Mouse (Mus musculus): Measurements from ENCODE around the gene Klhl18. TPM values are rescaled to one million over a fixed set of nuclear protein-coding genes. Genes with fewer than 3 reads are reported as not detected.
"Not testable (repeated sequence)": the region's sequence is repeated elsewhere in the genome, so short reads cannot be mapped to it uniquely, and the experiment has no call there.

Klhl18 gene
- polyA plus RNA-seq, 1 experiment from 2014 or later: 7.5 TPM

DNA sequence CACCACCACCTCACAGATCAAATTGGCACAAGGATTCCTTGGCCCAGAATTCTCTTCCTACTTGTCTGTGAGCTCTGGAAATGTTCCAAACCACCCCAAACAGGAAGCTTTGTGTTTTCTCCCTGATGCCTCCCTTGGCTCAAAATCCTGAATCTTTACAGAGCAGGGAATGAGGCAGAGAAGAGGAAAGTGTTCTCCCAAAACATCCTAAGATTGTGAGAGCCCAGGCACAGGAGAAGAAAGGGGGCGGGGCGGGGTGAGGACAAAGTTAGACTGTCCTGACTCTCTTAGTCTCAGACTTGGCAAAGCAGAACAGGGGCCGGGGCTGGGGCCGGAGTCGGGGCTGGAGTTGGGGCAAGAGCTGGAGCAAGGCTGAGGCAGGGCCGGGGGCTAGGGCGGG lies 63.6 kb downstream of the Klhl18 start:
- no peaks in the 10 kb centered on the region for H3K36me3 ChIP-seq (replicated peaks; ENCODE audit: control insufficient read depth, insufficient read depth, low read depth, low read length)
- no peak for ATAC-seq (replicated peaks; ENCODE audit: insufficient number of reproducible peaks, low FRiP score, low TSS enrichment, low read depth)
- no peak overlapping the region for H3K9ac ChIP-seq (replicated peaks; ENCODE audit: low read length)
- WGBS: 80% methylated on average over 7 of the region's 7 CpGs
- H3K4me2 ChIP-seq (ENCODE audit: low read depth, low read length): no peak overlapping the region
- DNase-seq (ENCODE audit: low spot score): no peak
- no peaks in the 10 kb centered on the region for H3K9me3 ChIP-seq (replicated peaks; ENCODE audit: control insufficient read depth, low read length)
- H3K4me1 ChIP-seq (ENCODE audit: control insufficient read depth, insufficient read depth, low read length): no peaks in the 10 kb centered on the region
- H3K4me3 ChIP-seq (ENCODE audit: low read depth, low read length): no peak overlapping the region
- no peak overlapping the region for H3K27ac ChIP-seq (replicated peaks; ENCODE audit: low read depth, low read length)
- H3K27me3 ChIP-seq (ENCODE audit: control insufficient read depth, insufficient read depth, low read length): no peaks in the 10 kb centered on the region

GRCm38 (mm10) chr9:110410908-110411887 lies 65.3 kb downstream of the Klhl18 start:
- no peak for ATAC-seq (replicated peaks; ENCODE audit: insufficient number of reproducible peaks, low FRiP score, low TSS enrichment, low read depth)
- H3K4me3 ChIP-seq (ENCODE audit: low read depth, low read length): no peak overlapping the region
- 44% methylated on average over 6 of the region's 6 CpGs for WGBS

DNA sequence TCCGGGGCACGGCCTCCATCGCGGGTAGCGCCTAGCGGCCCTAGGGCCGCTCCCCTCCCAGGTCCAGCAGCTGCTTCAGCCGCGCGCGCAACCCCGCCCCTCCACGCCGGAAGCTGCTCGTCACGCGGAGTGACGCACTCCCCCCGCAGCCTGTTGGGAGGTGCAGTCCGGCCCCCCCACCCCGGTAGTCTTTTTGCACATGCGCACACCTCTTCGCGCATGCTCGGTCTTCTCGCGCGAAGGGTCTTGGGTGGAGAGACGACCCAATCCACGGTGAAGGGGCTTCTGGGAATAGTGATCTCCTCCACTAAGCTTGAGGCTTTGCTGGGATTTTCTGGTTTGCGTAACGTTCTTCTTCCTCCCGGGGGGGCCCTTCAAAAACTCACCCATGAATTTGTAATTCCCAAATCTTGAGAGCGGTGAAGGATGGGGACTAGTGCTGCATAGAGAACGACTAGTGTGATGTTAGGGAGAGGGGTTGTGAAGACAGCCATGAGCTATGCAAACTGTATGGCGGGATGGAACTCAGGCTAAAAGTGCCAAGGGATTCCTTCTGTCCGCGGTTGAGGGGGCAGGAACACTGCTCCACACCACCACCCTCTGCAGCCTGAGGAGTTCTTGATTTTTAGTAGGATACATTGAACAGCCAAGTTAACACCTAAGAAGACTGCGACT lies 68.3 kb downstream of the Klhl18 start, which contains the start of gene Ptpn23:
Gene Ptpn23 (minus strand): TSS at position 115 of the 675 bp plus-strand sequence.
- H3K9me3 ChIP-seq (replicated peaks; ENCODE audit: control insufficient read depth, low read length): no peaks in the 10 kb centered on the region

More at GRCm38 (mm10) chr9:110410908-110411887, 65.3 kb downstream of the Klhl18 start:
- peak; percentile 88 for DNase-seq (ENCODE audit: low spot score)
- Histone ChIP-seq H3K27me3 (ENCODE audit: control insufficient read depth, insufficient read depth, low read length) (no peaks in the 10 kb centered on the region), H3K9me3 (replicated peaks; ENCODE audit: control insufficient read depth, low read length) (no peaks in the 10 kb centered on the region), H3K4me1 (ENCODE audit: control insufficient read depth, insufficient read depth, low read length) (no peaks in the 10 kb centered on the region), H3K27ac (replicated peaks; ENCODE audit: low read depth, low read length) (no peak overlapping the region), H3K9ac (replicated peaks; ENCODE audit: low read length) (no peak overlapping the region), H3K36me3 (replicated peaks; ENCODE audit: control insufficient read depth, insufficient read depth, low read depth, low read length) (no peaks in the 10 kb centered on the region), H3K4me2 (ENCODE audit: low read depth, low read length) (no peak overlapping the region)

GRCm38 (mm10) chr9:110407311-110408098 lies 69.0 kb downstream of the Klhl18 start:
- Histone ChIP-seq H3K27ac (replicated peaks; ENCODE audit: low read depth, low read length) (no peak overlapping the region; the same call in 1 of the 2 replicates), H3K27me3 (ENCODE audit: control insufficient read depth, insufficient read depth, low read length) (no peaks in the 10 kb centered on the region), H3K9me3 (replicated peaks; ENCODE audit: control insufficient read depth, low read length) (no peaks in the 10 kb centered on the region), H3K9ac (replicated peaks; ENCODE audit: low read length) (peak overlapping the region; percentile 79), H3K4me2 (ENCODE audit: low read depth, low read length) (peak overlapping the region; percentile 59), H3K36me3 (replicated peaks; ENCODE audit: control insufficient read depth, insufficient read depth, low read depth, low read length) (no peaks in the 10 kb centered on the region), H3K4me1 (ENCODE audit: control insufficient read depth, insufficient read depth, low read length) (no peaks in the 10 kb centered on the region), H3K4me3 (ENCODE audit: low read depth, low read length) (peak overlapping the region; percentile 73)
- 1% methylated on average over 40 of the region's 41 CpGs for WGBS
- DNase-seq (ENCODE audit: low spot score) (no peak), ATAC-seq (replicated peaks; ENCODE audit: insufficient number of reproducible peaks, low FRiP score, low TSS enrichment, low read depth) (peak; percentile 69)

More for the DNA sequence above, 68.3 kb downstream of the Klhl18 start, which contains the start of gene Ptpn23:
- ATAC-seq (replicated peaks; ENCODE audit: insufficient number of reproducible peaks, low FRiP score, low TSS enrichment, low read depth) (peak; percentile 91), DNase-seq (ENCODE audit: low spot score) (peak; percentile 99)
- peak within 1 kb of the TSS; percentile 83 for H3K4me2 ChIP-seq (ENCODE audit: low read depth, low read length)
- peak within 1 kb of the TSS; percentile 73 for H3K4me3 ChIP-seq (ENCODE audit: low read depth, low read length)
- under 1% methylated on average over 39 of the region's 39 CpGs for WGBS
- H3K36me3 ChIP-seq (replicated peaks; ENCODE audit: control insufficient read depth, insufficient read depth, low read depth, low read length): no peaks in the 10 kb centered on the region
- peak within 1 kb of the TSS; percentile 22 for H3K27ac ChIP-seq (replicated peaks; ENCODE audit: low read depth, low read length)
- peak within 1 kb of the TSS; percentile 79 for H3K9ac ChIP-seq (replicated peaks; ENCODE audit: low read length)
- no peaks in the 10 kb centered on the region for H3K27me3 ChIP-seq (ENCODE audit: control insufficient read depth, insufficient read depth, low read length)
- H3K4me1 ChIP-seq (ENCODE audit: control insufficient read depth, insufficient read depth, low read length): no peaks in the 10 kb centered on the region

DNA sequence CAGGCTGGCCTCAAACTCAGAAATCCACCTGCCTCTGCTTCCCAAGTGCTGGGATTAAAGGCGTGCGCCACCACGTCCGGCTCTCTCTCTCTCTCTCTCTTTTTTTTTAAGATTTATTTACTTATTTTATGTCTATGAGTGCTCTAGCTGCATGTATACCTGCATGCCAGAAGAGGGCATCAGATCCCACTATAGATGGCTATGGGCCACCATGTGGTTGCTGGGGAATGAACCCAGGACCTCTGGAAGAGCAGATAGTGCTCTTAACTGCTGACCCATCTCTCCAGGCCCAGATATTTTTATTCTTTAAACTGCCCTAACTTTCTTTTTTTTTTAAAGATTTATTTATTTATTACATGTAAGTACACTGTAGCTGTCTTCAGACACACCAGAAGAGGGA lies 73.3 kb downstream of the Klhl18 start:
- ATAC-seq (replicated peaks; ENCODE audit: insufficient number of reproducible peaks, low FRiP score, low TSS enrichment, low read depth); H3K27me3 ChIP-seq (ENCODE audit: control insufficient read depth, insufficient read depth, low read length); H3K4me2 ChIP-seq (ENCODE audit: low read depth, low read length); H3K4me1 ChIP-seq (ENCODE audit: control insufficient read depth, insufficient read depth, low read length); H3K9me3 ChIP-seq (replicated peaks; ENCODE audit: control insufficient read depth, low read length); H3K27ac ChIP-seq (replicated peaks; ENCODE audit: low read depth, low read length); H3K4me3 ChIP-seq (ENCODE audit: low read depth, low read length); H3K9ac ChIP-seq (replicated peaks; ENCODE audit: low read length); DNase-seq (ENCODE audit: low spot score); H3K36me3 ChIP-seq (replicated peaks; ENCODE audit: control insufficient read depth, insufficient read depth, low read depth, low read length): not testable (repeated sequence)
- 90% methylated on average over 4 of the region's 4 CpGs for WGBS

GRCm38 (mm10) chr9:110402731-110403130 lies 73.8 kb downstream of the Klhl18 start:
- Histone ChIP-seq H3K36me3 (replicated peaks; ENCODE audit: control insufficient read depth, insufficient read depth, low read depth, low read length) (no peaks in the 10 kb centered on the region), H3K4me3 (ENCODE audit: low read depth, low read length) (no peak overlapping the region), H3K27ac (replicated peaks; ENCODE audit: low read depth, low read length) (no peak overlapping the region), H3K4me2 (ENCODE audit: low read depth, low read length) (no peak overlapping the region), H3K9ac (replicated peaks; ENCODE audit: low read length) (no peak overlapping the region), H3K9me3 (replicated peaks; ENCODE audit: control insufficient read depth, low read length) (no peaks in the 10 kb centered on the region), H3K4me1 (ENCODE audit: control insufficient read depth, insufficient read depth, low read length) (no peaks in the 10 kb centered on the region), H3K27me3 (ENCODE audit: control insufficient read depth, insufficient read depth, low read length) (no peaks in the 10 kb centered on the region)
- no peak for ATAC-seq (replicated peaks; ENCODE audit: insufficient number of reproducible peaks, low FRiP score, low TSS enrichment, low read depth)
- 94% methylated on average over 2 of the region's 2 CpGs for WGBS
- no peak for DNase-seq (ENCODE audit: low spot score)

DNA sequence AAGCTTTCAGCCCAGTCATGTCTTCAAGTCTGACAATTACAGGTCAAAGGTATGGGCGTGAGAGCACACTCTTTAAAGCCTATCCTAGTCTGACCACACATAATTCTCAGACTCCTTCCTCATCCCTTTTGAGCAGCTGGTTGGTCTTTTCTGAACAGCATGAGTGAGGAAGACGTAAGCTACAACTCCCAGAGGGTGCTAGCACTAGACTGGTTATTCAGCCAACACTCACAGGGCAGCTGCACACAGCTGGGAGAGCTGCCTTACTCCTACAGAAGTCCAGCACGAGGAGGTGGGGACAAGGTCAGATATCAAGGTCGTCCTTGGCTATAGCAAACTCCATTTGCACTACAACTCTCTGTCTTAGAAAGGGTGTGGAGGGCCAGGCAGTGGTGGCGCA lies 75.8 kb downstream of the Klhl18 start:
- ATAC-seq (replicated peaks; ENCODE audit: insufficient number of reproducible peaks, low FRiP score, low TSS enrichment, low read depth) (no peak), DNase-seq (ENCODE audit: low spot score) (no peak)
- Histone ChIP-seq H3K9me3 (replicated peaks; ENCODE audit: control insufficient read depth, low read length) (no peaks in the 10 kb centered on the region), H3K4me1 (ENCODE audit: control insufficient read depth, insufficient read depth, low read length) (no peaks in the 10 kb centered on the region), H3K4me2 (ENCODE audit: low read depth, low read length) (no peak overlapping the region), H3K27me3 (ENCODE audit: control insufficient read depth, insufficient read depth, low read length) (no peaks in the 10 kb centered on the region), H3K36me3 (replicated peaks; ENCODE audit: control insufficient read depth, insufficient read depth, low read depth, low read length) (no peaks in the 10 kb centered on the region), H3K27ac (replicated peaks; ENCODE audit: low read depth, low read length) (no peak overlapping the region), H3K4me3 (ENCODE audit: low read depth, low read length) (no peak overlapping the region), H3K9ac (replicated peaks; ENCODE audit: low read length) (no peak overlapping the region)
- WGBS: 85% methylated on average over 5 of the region's 5 CpGs
